Mouse (Mus musculus) olfactory bulb, adult 2 months (tissue): ENCODE measurements around the gene Vamp2. TPM values are rescaled to one million over a fixed set of nuclear protein-coding genes. Genes with fewer than 3 reads are reported as not detected.

Experiments
- H3K27ac ChIP-seq: fragments of 200-500 bp; 2 replicates; pipeline ENCODE4 v1.5.1; 2012; ENCODE audit warnings: low read depth, low read length; ENCODE audit not compliant: insufficient read depth
- H3K4me1 ChIP-seq: fragments of 200-500 bp; 2 replicates; pipeline ENCODE4 v1.6.1; 2012; ENCODE audit warnings: low read length; ENCODE audit not compliant: control insufficient read depth, insufficient read depth
- H3K4me3 ChIP-seq: fragments of 200-500 bp; 2 replicates; pipeline ENCODE4 v1.5.1; 2012; ENCODE audit warnings: mild to moderate bottlenecking, low read depth, low read length, moderate library complexity; ENCODE audit not compliant: insufficient read depth
- CTCF ChIP-seq: fragments of 200-500 bp; IDR thresholded peaks from 2 replicates; pipeline ENCODE4 v1.5.1; 2012; ENCODE audit warnings: low read depth, mild to moderate bottlenecking, low read length, moderate library complexity; ENCODE audit not compliant: insufficient read depth
- POLR2A ChIP-seq: fragments of 200-500 bp; IDR thresholded peaks from 2 replicates; pipeline ENCODE4 v1.6.1; 2012; ENCODE audit warnings: mild to moderate bottlenecking, low read depth, low read length, moderate library complexity; ENCODE audit not compliant: insufficient read depth
- WGBS: fragments of 180-500 bp; shearing (Covaris S2); methylation state at CpG from one replicate; pipeline ENCODE4 v1.1.7; 2018; 5-methylcytosine and 5-hydroxymethylcytosine counted together
- polyA plus RNA-seq: library from polyadenylated mRNA; stranded (reverse); fragments of >200 nt; gene quantifications from 2 replicates; pipeline ENCODE4 v1.2.4, GENCODE M21; 2012; ENCODE audit warnings: low replicate concordance; ENCODE audit not compliant: missing spikeins, insufficient read depth, insufficient read length

Gene Vamp2
- polyA plus RNA-seq, 1 experiment: 348 TPM

GRCm38 (mm10) chr11:69099915-69100345 lies 11.6 kb downstream of the Vamp2 start:
- peak overlapping the region; percentile 99 for H3K27ac ChIP-seq
- TF ChIP-seq POLR2A: 0 out of 2 replicates have a peak, but pooled peaks have one; percentile 12
- TF ChIP-seq CTCF: no peak
- H3K4me3 ChIP-seq: peak overlapping the region; percentile 83
- under 1% methylated on average over 23 of the region's 23 CpGs for WGBS
- H3K4me1 ChIP-seq: peaks cover 63% of the 10 kb centered on the region

- TF ChIP-seq CTCF (no peak), POLR2A (no peak)
- Histone ChIP-seq H3K4me3 (peak overlapping the region; percentile 83), H3K4me1 (peaks cover 63% of the 10 kb centered on the region), H3K27ac (peak overlapping the region; percentile 97)
- 77% methylated on average over 20 of the region's 20 CpGs for WGBS
Measured at GRCm38 (mm10) chr11:69100639-69101360, 12.5 kb downstream of the Vamp2 start.

- no peak for TF ChIP-seq POLR2A
- TF ChIP-seq CTCF: no peak
- peak overlapping the region; percentile 30 for H3K27ac ChIP-seq
- H3K4me1 ChIP-seq: peaks cover 61% of the 10 kb centered on the region
- H3K4me3 ChIP-seq: 0 out of 2 replicates have a peak overlapping the region, but pooled peaks have one; percentile 0
- 80% methylated on average over 21 of the region's 21 CpGs for WGBS
Measured at GRCm38 (mm10) chr11:69101604-69102402, 13.5 kb downstream of the Vamp2 start.

GRCm38 (mm10) chr11:69102403-69102725 lies 14.1 kb downstream of the Vamp2 start:
- WGBS: 61% methylated on average over 7 of the region's 7 CpGs
- Histone ChIP-seq H3K27ac (peak overlapping the region; percentile 30; the same call in 1 of the 2 replicates), H3K4me1 (peaks cover 58% of the 10 kb centered on the region), H3K4me3 (no peak overlapping the region)
- TF ChIP-seq CTCF (no peak), POLR2A (no peak)

GRCm38 (mm10) chr11:69103121-69103520 lies 14.8 kb downstream of the Vamp2 start:
- TF ChIP-seq POLR2A (no peak), CTCF (no peak)
- 91% methylated on average over 14 of the region's 14 CpGs for WGBS
- Histone ChIP-seq H3K27ac (no peak overlapping the region), H3K4me3 (no peak overlapping the region), H3K4me1 (peaks cover 53% of the 10 kb centered on the region)

- Histone ChIP-seq H3K4me3 (no peak overlapping the region), H3K27ac (no peak overlapping the region), H3K4me1 (peaks cover 47% of the 10 kb centered on the region)
- WGBS: 86% methylated on average over 15 of the region's 15 CpGs
- TF ChIP-seq POLR2A: no peak
- no peak for TF ChIP-seq CTCF
Measured at GRCm38 (mm10) chr11:69103531-69104435, 15.5 kb downstream of the Vamp2 start.

- peaks cover 50% of the 10 kb centered on the region for H3K4me1 ChIP-seq
- 84% methylated on average over 14 of the region's 14 CpGs for WGBS
- no peak overlapping the region for H3K4me3 ChIP-seq
- TF ChIP-seq CTCF (no peak), POLR2A (no peak)
- H3K27ac ChIP-seq: no peak overlapping the region
Measured at GRCm38 (mm10) chr11:69104487-69104886, 16.2 kb downstream of the Vamp2 start.

GRCm38 (mm10) chr11:69105227-69105626 lies 16.9 kb downstream of the Vamp2 start:
- TF ChIP-seq CTCF (no peak), POLR2A (no peak)
- Histone ChIP-seq H3K4me3 (no peak overlapping the region), H3K4me1 (peaks cover 51% of the 10 kb centered on the region), H3K27ac (no peak overlapping the region)
- WGBS: 84% methylated on average over 6 of the region's 6 CpGs

- TF ChIP-seq POLR2A (no peak), CTCF (no peak)
- no peak overlapping the region for H3K4me3 ChIP-seq
- peaks cover 46% of the 10 kb centered on the region for H3K4me1 ChIP-seq
- no peak overlapping the region for H3K27ac ChIP-seq
- 84% methylated on average over 2 of the region's 2 CpGs for WGBS
Measured at GRCm38 (mm10) chr11:69105796-69106195, 17.5 kb downstream of the Vamp2 start.
